In the genomic region with DNA sequence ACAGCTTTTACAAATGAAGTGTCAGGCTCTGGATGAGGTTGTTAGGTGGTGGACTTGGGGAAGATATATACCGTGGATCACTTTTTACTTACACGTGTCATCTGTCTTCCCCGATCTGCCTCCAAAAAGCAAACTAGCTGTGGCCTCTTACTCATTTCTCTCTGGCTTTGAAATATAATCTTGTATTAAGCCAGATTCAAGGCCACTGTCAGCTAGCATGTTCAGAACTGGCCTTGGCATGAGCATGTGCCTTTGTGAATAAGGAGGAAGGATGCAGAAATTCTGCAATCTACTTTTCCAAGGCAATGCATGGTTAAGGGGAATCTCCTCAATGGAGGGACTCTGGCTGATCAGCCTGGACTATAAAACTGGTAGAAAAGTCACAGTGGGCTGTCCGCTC, we compare ENCODE assay signal across 14 mouse cellular contexts.
"Had no signal": no experiment of that assay in that cellular context is flagged by ENCODE, and none has a peak within 500 bp of the region (broad histone marks: within the 10 kb centered on the region; RNA-seq: fewer than 3 reads in every experiment).

No protein-coding gene starts in this region.

- DNase-seq: gastrocnemius, postnatal 14 days; gastrocnemius, postnatal 36 days; heart, adult 2 months; heart, postnatal 14 days; heart, postnatal 36 days; kidney, adult 11 months; kidney, adult 2 months; kidney, adult 9 months; kidney, postnatal 14 days; kidney, postnatal 36 days; layer of hippocampus, adult 9-11 months; layer of hippocampus, postnatal 36 days; liver; liver, embryonic 13.5 days had no signal
